Mouse (Mus musculus) CH12.LX (cell line): ENCODE data around the gene Hist1h4a. TPM values are rescaled to one million over a fixed set of nuclear protein-coding genes. Genes with fewer than 3 reads are reported as not detected.

Experiments
- DNase-seq: peaks from one replicate; pipeline ENCODE4 v3.0.0-alpha.2; 2013; ENCODE audit errors: extremely low read depth
- H3K27ac ChIP-seq: 2 replicates; pipeline ENCODE4 v1.5.1; 2012; ENCODE audit warnings: low read depth, mild to moderate bottlenecking, control low read depth, moderate library complexity; ENCODE audit not compliant: insufficient read depth
- H3K27me3 ChIP-seq: replicated peaks from 2 replicates; pipeline ENCODE3; 2012; ENCODE audit warnings: inconsistent platforms
- H3K36me3 ChIP-seq, 2 experiments: replicated peaks in 1 of 2; 2 replicates each; pipeline versions ENCODE3 to v1.6.1; 2012; ENCODE audit warnings: inconsistent platforms in 1 of 2, low read length in 1 of 2, mild to moderate bottlenecking in 1 of 2, mixed read lengths in 1 of 2, moderate library complexity in 1 of 2; ENCODE audit not compliant: control insufficient read depth in 1 of 2, insufficient read depth in 1 of 2
- H3K4me1 ChIP-seq, 2 experiments: 2 replicates each; pipeline ENCODE4 v1.6.1; 2012; ENCODE audit warnings: inconsistent platforms in 1 of 2, moderate library complexity in 1 of 2; ENCODE audit not compliant: insufficient read depth in 2 of 2, control insufficient read depth in 1 of 2
- H3K4me2 ChIP-seq: 2 replicates; pipeline ENCODE4 v1.6.1; 2012; ENCODE audit warnings: low read depth, mild to moderate bottlenecking, control low read depth; ENCODE audit not compliant: poor library complexity, insufficient read depth, severe bottlenecking
- H3K4me3 ChIP-seq, 3 experiments: fragments of 150-350 bp in 1 of 3; sonication (generic) in 1 of 3; replicated peaks in 1 of 3; 2 replicates each; pipeline versions ENCODE3 to v1.5.1; 2011 to 2012; ENCODE audit warnings: low read depth in 2 of 3, low read length in 2 of 3, mild to moderate bottlenecking in 2 of 3, moderate library complexity in 2 of 3, control low read depth in 1 of 3, improper control_type of control experiment in 1 of 3, inconsistent platforms in 1 of 3, mixed read lengths in 1 of 3; ENCODE audit not compliant: poor library complexity in 1 of 3
- H3K79me2 ChIP-seq: replicated peaks from 2 replicates; pipeline ENCODE4 v1.6.1; 2012; ENCODE audit warnings: mild to moderate bottlenecking, moderate library complexity; ENCODE audit not compliant: control insufficient read depth, poor library complexity, insufficient read depth, severe bottlenecking; ENCODE audit errors: extremely low read depth
- H3K9ac ChIP-seq: 2 replicates; pipeline ENCODE4 v1.6.1; 2012; ENCODE audit warnings: low read depth, mild to moderate bottlenecking, control low read depth, moderate library complexity; ENCODE audit not compliant: insufficient read depth
- H3K9me3 ChIP-seq: replicated peaks from 2 replicates; pipeline ENCODE3; 2012; ENCODE audit warnings: low read length, inconsistent platforms, mixed read lengths
- BHLHE40 ChIP-seq: IDR thresholded peaks from 2 replicates; pipeline ENCODE4 v1.6.1; 2011; ENCODE audit warnings: mild to moderate bottlenecking, low read depth, low read length, improper control_type of control experiment
- CHD1 ChIP-seq: IDR thresholded peaks from 2 replicates; pipeline ENCODE4 v1.6.1; 2012; ENCODE audit warnings: low read depth, low read length, improper control_type of control experiment, inconsistent platforms
- CHD2 ChIP-seq: IDR thresholded peaks from 2 replicates; pipeline ENCODE4 v1.6.1; 2011; ENCODE audit warnings: low read length, improper control_type of control experiment
- CTCF ChIP-seq, 2 experiments: IDR thresholded peaks in 1 of 2; conservative IDR thresholded peaks in 1 of 2; 2 replicates each; pipeline ENCODE4 v1.5.1; 2011 to 2012; ENCODE audit warnings: low read depth in 2 of 2, low read length in 2 of 2, improper control_type of control experiment in 1 of 2, inconsistent platforms in 1 of 2, mild to moderate bottlenecking in 1 of 2, moderate library complexity in 1 of 2
- E2F4 ChIP-seq: IDR thresholded peaks from 2 replicates; pipeline ENCODE4 v1.6.1; 2011; ENCODE audit warnings: low read depth, low read length, improper control_type of control experiment; ENCODE audit not compliant: insufficient replicate concordance
- ELF1 ChIP-seq: IDR thresholded peaks from 2 replicates; pipeline ENCODE4 v1.6.1; 2014; ENCODE audit warnings: low read depth, mild to moderate bottlenecking, inconsistent platforms, low read length, improper control_type of control experiment
- EP300 ChIP-seq: IDR thresholded peaks from 2 replicates; pipeline ENCODE4 v1.6.1; 2011; ENCODE audit warnings: low read length, improper control_type of control experiment
- ETS1 ChIP-seq: conservative IDR thresholded peaks from 2 replicates; pipeline ENCODE4 v1.6.1; 2012; ENCODE audit warnings: low read depth, mild to moderate bottlenecking, inconsistent platforms, low read length, improper control_type of control experiment, moderate library complexity
- GABPA ChIP-seq: IDR thresholded peaks from 2 replicates; pipeline ENCODE4 v1.6.1; 2012; ENCODE audit warnings: low read depth, low read length, improper control_type of control experiment, inconsistent platforms; ENCODE audit not compliant: insufficient replicate concordance
- HCFC1 ChIP-seq: IDR thresholded peaks from 2 replicates; pipeline ENCODE4 v1.6.1; 2012; ENCODE audit warnings: low read depth, mild to moderate bottlenecking, inconsistent platforms, low read length, improper control_type of control experiment
- JUN ChIP-seq: IDR thresholded peaks from 2 replicates; pipeline ENCODE4 v1.6.1; 2011; ENCODE audit warnings: low read depth, mild to moderate bottlenecking, low read length, improper control_type of control experiment, moderate library complexity; ENCODE audit not compliant: insufficient read depth
- MAX ChIP-seq: IDR thresholded peaks from 2 replicates; pipeline ENCODE4 v1.6.1; 2011; ENCODE audit warnings: low read length, improper control_type of control experiment
- MAZ ChIP-seq: IDR thresholded peaks from 2 replicates; pipeline ENCODE4 v1.6.1; 2012; ENCODE audit warnings: low read depth, mild to moderate bottlenecking, inconsistent platforms, low read length, improper control_type of control experiment, moderate library complexity
- MEF2A ChIP-seq: IDR thresholded peaks from 2 replicates; pipeline ENCODE4 v1.6.1; 2014; ENCODE audit warnings: low read depth, mild to moderate bottlenecking, inconsistent platforms, low read length, improper control_type of control experiment, borderline replicate concordance
- MXI1 ChIP-seq: IDR thresholded peaks from 2 replicates; pipeline ENCODE4 v1.6.1; 2011; ENCODE audit warnings: mild to moderate bottlenecking, low read depth, low read length, improper control_type of control experiment
- MYC ChIP-seq: IDR thresholded peaks from 2 replicates; pipeline ENCODE4 v1.6.1; 2011; ENCODE audit warnings: low read depth, mild to moderate bottlenecking, improper control_type of control experiment, low read length
- NELFE ChIP-seq: IDR thresholded peaks from 2 replicates; pipeline ENCODE4 v1.6.1; 2011; ENCODE audit warnings: low read depth, low read length, improper control_type of control experiment
- NRF1 ChIP-seq: IDR thresholded peaks from 2 replicates; pipeline ENCODE4 v1.6.1; 2014; ENCODE audit warnings: low read depth, mild to moderate bottlenecking, inconsistent platforms, low read length, improper control_type of control experiment, moderate library complexity
- PAX5 ChIP-seq: IDR thresholded peaks from 2 replicates; pipeline ENCODE4 v1.6.1; 2012; ENCODE audit warnings: low read length, inconsistent platforms, mixed read lengths
- POLR2A ChIP-seq: IDR thresholded peaks from 2 replicates; pipeline ENCODE4 v1.6.1; 2011; ENCODE audit warnings: low read depth, mild to moderate bottlenecking, improper control_type of control experiment, low read length
- POLR2AphosphoS2 ChIP-seq: IDR thresholded peaks from 2 replicates; pipeline ENCODE4 v1.6.1; 2011; ENCODE audit warnings: low read depth, low read length, improper control_type of control experiment
- SIN3A ChIP-seq: IDR thresholded peaks from 2 replicates; pipeline ENCODE4 v1.6.1; 2012; ENCODE audit warnings: low read length, improper control_type of control experiment, inconsistent platforms
- SMC3 ChIP-seq: IDR thresholded peaks from 2 replicates; pipeline ENCODE4 v1.6.1; 2011; ENCODE audit warnings: low read depth, low read length, improper control_type of control experiment
- TBP ChIP-seq: conservative IDR thresholded peaks from 2 replicates; pipeline ENCODE4 v1.6.1; 2011; ENCODE audit warnings: low read depth, low read length, improper control_type of control experiment
- TCF12 ChIP-seq: IDR thresholded peaks from 2 replicates; pipeline ENCODE4 v1.6.1; 2014; ENCODE audit warnings: low read depth, mild to moderate bottlenecking, inconsistent platforms, low read length, improper control_type of control experiment
- USF1 ChIP-seq: IDR thresholded peaks from 2 replicates; pipeline ENCODE4 v1.6.1; 2014; ENCODE audit warnings: low read depth, mild to moderate bottlenecking, inconsistent platforms, low read length, improper control_type of control experiment
- ZC3H11A ChIP-seq: IDR thresholded peaks from 2 replicates; pipeline ENCODE4 v1.6.1; 2012; ENCODE audit warnings: low read depth, mild to moderate bottlenecking, inconsistent platforms, low read length, improper control_type of control experiment
- ZMIZ1 ChIP-seq: IDR thresholded peaks from 2 replicates; pipeline ENCODE4 v1.6.1; 2012; ENCODE audit warnings: low read depth, mild to moderate bottlenecking, inconsistent platforms, low read length, improper control_type of control experiment
- ZNF384 ChIP-seq: IDR thresholded peaks from 2 replicates; pipeline ENCODE4 v1.6.1; 2012; ENCODE audit warnings: low read depth, low read length, improper control_type of control experiment, inconsistent platforms
- dilution Hi-C: fragments of 300-500 bp; cut with MboI; formaldehyde crosslinking; loops from 2 replicates; pipeline ENCODE4 v1.14.3; 2020; ENCODE audit warnings: low sequenced_read_pairs; ENCODE audit not compliant: extremely low pct_unique_long_range_greater_than_20kb, extremely low pct_ligation_motif_present
- in situ Hi-C: fragments of 300-500 bp; cut with MboI; formaldehyde crosslinking; loops from 3 replicates; pipeline ENCODE4 v1.14.3; 2019; ENCODE audit warnings: low sequenced_read_pairs, low pct_ligation_motif_present, low pct_unique_long_range_greater_than_20kb, mixed read lengths
- polyA plus RNA-seq: library from polyadenylated mRNA; unstranded; fragments of >175 nt; gene quantifications from 2 replicates; pipeline ENCODE4 v1.2.1, GENCODE M21; 2012; ENCODE audit warnings: low read depth; ENCODE audit not compliant: insufficient read length
- total RNA-seq, 2 experiments: library from RNA; depleted of rRNA; stranded (reverse); fragments of 300-350 nt in 1 of 2; fragments of >200 nt in 1 of 2; gene quantifications; 2 replicates each; pipeline ENCODE4 v1.2.3; 2012 to 2014

Hist1h4a gene
- total and polyA plus RNA-seq, 3 experiments: 4.4 to 1,215 (median 18.4) TPM

- TF ChIP-seq ZNF384 (peak; percentile 91), E2F4 (peak; percentile 100), BHLHE40 (no peak), MXI1 (peak; percentile 47; the same call in 1 of the 2 replicates), ETS1 (no peak), ZC3H11A (no peak), GABPA (no peak), ZMIZ1 (peak; percentile 99), JUN (no peak), ELF1 (no peak), TBP (peak; percentile 99), CHD1 (no peak), NRF1 (no peak), CTCF (conservative IDR thresholded peaks at IDR 0.05 in 1 of 2, IDR thresholded peaks at IDR 0.05 in 1 of 2; ENCODE audit: low read depth in 2 of 2, low read length in 2 of 2) (no peak), TCF12 (peak; percentile 68), MEF2A (0 out of 2 replicates have a peak, but pooled peaks have one; percentile 19), POLR2A (peak; percentile 96), SMC3 (no peak), MAX (no peak), MAZ (no peak)
Measured at GRCm38 (mm10) chr13:23745381-23746161, 15.5 kb downstream of the Hist1h4a start, which contains the start of gene Hist1h3c (continued).

- Histone ChIP-seq H3K27ac (peak overlapping the region; percentile 85), H3K4me3 (peak overlapping the region; percentile 13 to 47 (median 33)), H3K27me3 (no peaks in the 10 kb centered on the region), H3K4me2 (peak overlapping the region; percentile 74; the same call in 1 of the 2 replicates), H3K9ac (peak overlapping the region; percentile 74; the same call in 1 of the 2 replicates), H3K9me3 (no peaks in the 10 kb centered on the region), H3K36me3 (no peaks in the 10 kb centered on the region), H3K79me2 (no peaks in the 10 kb centered on the region), H3K4me1 (peaks cover 3 to 38% of the 10 kb centered on the region in 2 experiments; a peak in 3 of 4 replicates)
- dilution Hi-C loops (loop anchor here (10.0 kb wide), 1 partner anchor 50 kb away; the partner anchor contains the start of genes Hist1h1t and Hist1h4c), in situ Hi-C loops (no loop called here)
- DNase-seq: no peak
- TF ChIP-seq SMC3 (peak; percentile 8), MEF2A (0 out of 2 replicates have a peak, but pooled peaks have one; percentile 11), SIN3A (peak; percentile 84; the same call in 1 of the 2 replicates), NRF1 (no peak), MAX (no peak), POLR2A (peak; percentile 58; the same call in 1 of the 2 replicates), ZNF384 (no peak), ZMIZ1 (peak; percentile 99), TCF12 (no peak), ETS1 (peak; percentile 49; the same call in 1 of the 2 replicates), MAZ (peak; percentile 66; the same call in 1 of the 2 replicates), TBP (peak; percentile 46; the same call in 1 of the 2 replicates), E2F4 (0 out of 2 replicates have a peak, but pooled peaks have one; percentile 3), CHD1 (peak; percentile 95), MYC (no peak; the same call in 1 of the 2 replicates), JUN (0 out of 2 replicates have a peak, but pooled peaks have one; percentile 22), CHD2 (peak; percentile 79), PAX5 (no peak), NELFE (peak; percentile 82; the same call in 1 of the 2 replicates), MXI1 (peak; percentile 74), POLR2AphosphoS2 (peak; percentile 100), EP300 (no peak), HCFC1 (peak; percentile 39; the same call in 1 of the 2 replicates), USF1 (no peak)
Measured at GRCm38 (mm10) chr13:23744421-23745380, 16.3 kb downstream of the Hist1h4a start.
